Mouse (Mus musculus): ENCODE results near the gene Zp3. TPM values are rescaled to one million over a fixed set of nuclear protein-coding genes. Genes with fewer than 3 reads are reported as not detected.

Zp3 gene
- polyA plus RNA-seq, 1 experiment from 2014 or later = not detected

GRCm38 (mm10) chr5:135940587-135940986 is 39.3 kb upstream of the Zp3 start:
- Histone ChIP-seq H3K27ac (replicated peaks; ENCODE audit: low read depth, low read length) (no peak overlapping the region), H3K36me3 (ENCODE audit: control insufficient read depth, insufficient read depth, low read length) (no peaks in the 10 kb centered on the region), H3K4me2 (ENCODE audit: low read depth, severe bottlenecking) (no peak overlapping the region), H3K9me3 (ENCODE audit: control insufficient read depth, low read length) (no peaks in the 10 kb centered on the region), H3K4me3 (ENCODE audit: low read depth, low read length) (no peak overlapping the region), H3K4me1 (ENCODE audit: control insufficient read depth, insufficient read depth, low read length) (no peaks in the 10 kb centered on the region), H3K27me3 (ENCODE audit: control insufficient read depth, insufficient read depth, low read length) (no peaks in the 10 kb centered on the region), H3K9ac (ENCODE audit: low read length) (no peak overlapping the region)
- 62% methylated on average over 5 of the region's 5 CpGs for WGBS
- ATAC-seq (ENCODE audit: insufficient number of reproducible peaks, low FRiP score, low TSS enrichment, low read depth) (no peak), DNase-seq (ENCODE audit: low spot score) (no peak)

- 79% methylated on average over 6 of the region's 6 CpGs for WGBS
- Histone ChIP-seq H3K36me3 (ENCODE audit: control insufficient read depth, insufficient read depth, low read length) (no peaks in the 10 kb centered on the region), H3K27ac (replicated peaks; ENCODE audit: low read depth, low read length) (no peak overlapping the region), H3K9ac (ENCODE audit: low read length) (no peak overlapping the region), H3K4me3 (ENCODE audit: low read depth, low read length) (no peak overlapping the region), H3K4me1 (ENCODE audit: control insufficient read depth, insufficient read depth, low read length) (no peaks in the 10 kb centered on the region), H3K4me2 (ENCODE audit: low read depth, severe bottlenecking) (no peak overlapping the region), H3K9me3 (ENCODE audit: control insufficient read depth, low read length) (no peaks in the 10 kb centered on the region), H3K27me3 (ENCODE audit: control insufficient read depth, insufficient read depth, low read length) (no peaks in the 10 kb centered on the region)
- DNase-seq (ENCODE audit: low spot score) (no peak), ATAC-seq (ENCODE audit: insufficient number of reproducible peaks, low FRiP score, low TSS enrichment, low read depth) (no peak)
These were observed 37.2 kb upstream of the Zp3 start for GRCm38 (mm10) chr5:135942710-135943109.

GRCm38 (mm10) chr5:135945916-135946408 is 33.9 kb upstream of the Zp3 start:
- no peak overlapping the region for H3K27ac ChIP-seq (replicated peaks; ENCODE audit: low read depth, low read length)
- no peaks in the 10 kb centered on the region for H3K4me1 ChIP-seq (ENCODE audit: control insufficient read depth, insufficient read depth, low read length)
- H3K4me2 ChIP-seq (ENCODE audit: low read depth, severe bottlenecking) = no peak overlapping the region
- ATAC-seq (ENCODE audit: insufficient number of reproducible peaks, low FRiP score, low TSS enrichment, low read depth) (no peak), DNase-seq (ENCODE audit: low spot score) (no peak)
- 69% methylated on average over 10 of the region's 10 CpGs for WGBS
- H3K4me3 ChIP-seq (ENCODE audit: low read depth, low read length) = no peak overlapping the region
- H3K9me3 ChIP-seq (ENCODE audit: control insufficient read depth, low read length) = no peaks in the 10 kb centered on the region
- no peaks in the 10 kb centered on the region for H3K27me3 ChIP-seq (ENCODE audit: control insufficient read depth, insufficient read depth, low read length)
- no peaks in the 10 kb centered on the region for H3K36me3 ChIP-seq (ENCODE audit: control insufficient read depth, insufficient read depth, low read length)
- H3K9ac ChIP-seq (ENCODE audit: low read length) = no peak overlapping the region

GRCm38 (mm10) chr5:135946621-135947020 is 33.3 kb upstream of the Zp3 start:
- ATAC-seq (ENCODE audit: insufficient number of reproducible peaks, low FRiP score, low TSS enrichment, low read depth) (no peak), DNase-seq (ENCODE audit: low spot score) (no peak)
- Histone ChIP-seq H3K4me2 (ENCODE audit: low read depth, severe bottlenecking) (no peak overlapping the region), H3K9ac (ENCODE audit: low read length) (no peak overlapping the region), H3K4me1 (ENCODE audit: control insufficient read depth, insufficient read depth, low read length) (no peaks in the 10 kb centered on the region), H3K27ac (replicated peaks; ENCODE audit: low read depth, low read length) (no peak overlapping the region), H3K27me3 (ENCODE audit: control insufficient read depth, insufficient read depth, low read length) (no peaks in the 10 kb centered on the region), H3K36me3 (ENCODE audit: control insufficient read depth, insufficient read depth, low read length) (no peaks in the 10 kb centered on the region), H3K9me3 (ENCODE audit: control insufficient read depth, low read length) (no peaks in the 10 kb centered on the region), H3K4me3 (ENCODE audit: low read depth, low read length) (no peak overlapping the region)
- WGBS = 76% methylated on average over 5 of the region's 5 CpGs

DNA sequence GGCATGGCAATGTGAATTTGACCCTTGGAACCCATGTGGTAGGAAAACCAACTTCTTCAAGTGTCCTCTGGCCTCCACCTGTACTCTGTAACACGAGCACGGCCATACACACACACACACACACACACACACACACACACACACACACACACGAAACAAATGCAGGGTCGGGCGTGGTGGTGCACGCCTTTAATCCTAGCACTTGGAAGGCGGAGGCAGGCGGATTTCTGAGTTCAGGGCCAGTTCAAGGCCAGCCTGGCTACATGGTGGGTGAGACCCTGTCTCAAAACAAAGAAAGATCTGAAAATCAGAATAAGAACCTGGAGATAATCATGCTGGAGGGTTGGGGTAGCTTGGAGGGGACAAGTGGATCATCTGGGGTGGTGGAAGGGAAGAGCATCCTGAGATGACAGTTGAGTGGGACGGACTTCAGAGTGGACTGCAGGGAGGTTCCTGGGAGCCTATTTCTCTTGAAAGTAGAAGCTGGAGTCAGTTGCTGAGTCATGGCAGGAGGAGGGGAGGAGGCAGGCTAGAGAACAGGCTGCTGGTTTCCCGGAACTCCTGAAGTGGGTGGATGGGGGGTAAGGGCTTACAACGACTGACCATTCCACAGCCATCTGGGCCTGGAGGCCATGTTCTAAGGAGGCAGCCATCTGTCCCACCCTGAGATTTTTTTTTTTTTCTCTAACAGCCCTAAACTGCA is 29.0 kb upstream of the Zp3 start:
- H3K9ac ChIP-seq (ENCODE audit: low read length) = no peak overlapping the region
- H3K9me3 ChIP-seq (ENCODE audit: control insufficient read depth, low read length) = no peaks in the 10 kb centered on the region
- no peaks in the 10 kb centered on the region for H3K36me3 ChIP-seq (ENCODE audit: control insufficient read depth, insufficient read depth, low read length)
- no peak overlapping the region for H3K4me3 ChIP-seq (ENCODE audit: low read depth, low read length)
- no peak overlapping the region for H3K4me2 ChIP-seq (ENCODE audit: low read depth, severe bottlenecking)
- H3K27me3 ChIP-seq (ENCODE audit: control insufficient read depth, insufficient read depth, low read length) = no peaks in the 10 kb centered on the region
- H3K4me1 ChIP-seq (ENCODE audit: control insufficient read depth, insufficient read depth, low read length) = no peaks in the 10 kb centered on the region
- ATAC-seq (ENCODE audit: insufficient number of reproducible peaks, low FRiP score, low TSS enrichment, low read depth) (no peak), DNase-seq (ENCODE audit: low spot score) (no peak)
- H3K27ac ChIP-seq (replicated peaks; ENCODE audit: low read depth, low read length) = no peak overlapping the region
- whole genome bisulfite sequencing = 80% methylated on average over 11 of the region's 11 CpGs

DNA sequence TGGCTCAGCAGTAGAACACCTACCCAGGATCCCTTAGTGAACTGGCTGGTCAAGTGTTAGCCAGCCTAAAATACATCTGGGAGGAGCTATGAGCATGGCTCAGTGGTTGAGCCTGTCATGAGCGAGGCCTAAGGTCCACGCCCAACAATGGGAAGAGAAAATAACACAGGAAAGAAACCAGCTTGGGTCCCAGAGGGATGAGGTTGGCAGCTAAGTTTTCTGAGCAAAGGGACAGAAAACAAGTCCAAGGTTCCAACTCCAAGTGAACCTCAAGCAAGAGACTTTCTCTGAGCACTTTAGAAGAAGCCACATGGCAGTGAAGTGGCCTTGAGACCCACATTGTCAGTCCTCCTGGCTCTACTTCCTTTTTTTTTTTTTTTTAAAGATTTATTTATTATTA is 28.2 kb upstream of the Zp3 start:
- Histone ChIP-seq H3K27ac (replicated peaks; ENCODE audit: low read depth, low read length) (no peak overlapping the region), H3K27me3 (ENCODE audit: control insufficient read depth, insufficient read depth, low read length) (no peaks in the 10 kb centered on the region), H3K9ac (ENCODE audit: low read length) (no peak overlapping the region), H3K36me3 (ENCODE audit: control insufficient read depth, insufficient read depth, low read length) (no peaks in the 10 kb centered on the region), H3K4me2 (ENCODE audit: low read depth, severe bottlenecking) (no peak overlapping the region), H3K4me1 (ENCODE audit: control insufficient read depth, insufficient read depth, low read length) (no peaks in the 10 kb centered on the region), H3K4me3 (ENCODE audit: low read depth, low read length) (no peak overlapping the region), H3K9me3 (ENCODE audit: control insufficient read depth, low read length) (no peaks in the 10 kb centered on the region)
- WGBS = 90% methylated on average over 2 of the region's 2 CpGs
- ATAC-seq (ENCODE audit: insufficient number of reproducible peaks, low FRiP score, low TSS enrichment, low read depth) = no peak
- DNase-seq (ENCODE audit: low spot score) = no peak

DNA sequence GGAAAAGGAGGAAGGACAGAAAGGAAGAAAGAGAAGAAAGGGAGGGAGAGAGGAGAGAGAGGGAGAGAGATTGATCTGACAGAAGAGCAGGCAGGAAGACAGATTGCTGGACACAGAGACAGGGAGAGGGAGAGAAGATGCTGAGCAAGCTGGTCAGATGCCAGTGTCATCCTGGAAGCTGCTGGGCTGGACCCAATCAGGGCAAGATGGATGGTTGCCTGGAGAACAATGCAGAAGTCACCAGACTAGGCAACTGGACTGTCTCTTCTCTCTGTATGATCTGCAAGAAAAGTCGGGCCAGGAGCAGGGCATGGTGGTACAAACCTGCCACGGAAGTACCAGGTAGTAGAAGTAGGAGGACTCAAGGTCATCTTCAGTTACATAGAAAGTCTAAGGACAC is 27.1 kb upstream of the Zp3 start:
- H3K36me3 ChIP-seq (ENCODE audit: control insufficient read depth, insufficient read depth, low read length) = no peaks in the 10 kb centered on the region
- DNase-seq (ENCODE audit: low spot score) (no peak), ATAC-seq (ENCODE audit: insufficient number of reproducible peaks, low FRiP score, low TSS enrichment, low read depth) (no peak)
- 87% methylated on average over 2 of the region's 2 CpGs for WGBS
- no peak overlapping the region for H3K4me3 ChIP-seq (ENCODE audit: low read depth, low read length)
- H3K4me1 ChIP-seq (ENCODE audit: control insufficient read depth, insufficient read depth, low read length) = no peaks in the 10 kb centered on the region
- H3K9me3 ChIP-seq (ENCODE audit: control insufficient read depth, low read length) = no peaks in the 10 kb centered on the region
- no peak overlapping the region for H3K9ac ChIP-seq (ENCODE audit: low read length)
- H3K27ac ChIP-seq (replicated peaks; ENCODE audit: low read depth, low read length) = no peak overlapping the region
- H3K4me2 ChIP-seq (ENCODE audit: low read depth, severe bottlenecking) = no peak overlapping the region
- H3K27me3 ChIP-seq (ENCODE audit: control insufficient read depth, insufficient read depth, low read length) = no peaks in the 10 kb centered on the region

GRCm38 (mm10) chr5:135956300-135957206 is 23.3 kb upstream of the Zp3 start:
- ATAC-seq (ENCODE audit: insufficient number of reproducible peaks, low FRiP score, low TSS enrichment, low read depth) = no peak
- Histone ChIP-seq H3K27me3 (ENCODE audit: control insufficient read depth, insufficient read depth, low read length) (no peaks in the 10 kb centered on the region), H3K9me3 (ENCODE audit: control insufficient read depth, low read length) (no peaks in the 10 kb centered on the region), H3K9ac (ENCODE audit: low read length) (no peak overlapping the region), H3K4me2 (ENCODE audit: low read depth, severe bottlenecking) (peak overlapping the region; percentile 20; the same call in 1 of the 2 replicates), H3K36me3 (ENCODE audit: control insufficient read depth, insufficient read depth, low read length) (no peaks in the 10 kb centered on the region), H3K27ac (replicated peaks; ENCODE audit: low read depth, low read length) (peak overlapping the region; percentile 44), H3K4me3 (ENCODE audit: low read depth, low read length) (no peak overlapping the region), H3K4me1 (ENCODE audit: control insufficient read depth, insufficient read depth, low read length) (peaks cover 4% of the 10 kb centered on the region; the same call in 1 of the 2 replicates)
- 85% methylated on average over 9 of the region's 9 CpGs for whole genome bisulfite sequencing
- no peak for DNase-seq (ENCODE audit: low spot score)

Data from limb, embryonic 11.5 days (tissue).